ENCODE assay signal across 8 mouse cellular contexts in genomic region chr7:49462328-49462811, GRCm38 (mm10).
DNase-seq lines count a peak whose midpoint lies in the region; ATAC-seq and TF ChIP-seq lines count a peak whose summit lies in the region.

No protein-coding gene starts in this region.

- peak overlapping the region; percentile 3; the same call in 1 of the 2 replicates for H3K4me3 ChIP-seq in layer of hippocampus, adult 2 months
- peak overlapping the region; percentile 26 for H3K4me3 ChIP-seq in liver, embryonic 12.5 days
- peak overlapping the region; percentile 42 for H3K4me3 ChIP-seq in small intestine, adult 2 months (ENCODE audit: low read depth, low read length)
- no peak overlapping the region for H3K4me3 ChIP-seq in midbrain, embryonic 16.5 days (ENCODE audit: low read depth, low read length)
- no peak overlapping the region for H3K4me3 ChIP-seq in midbrain, embryonic 11.5 days (ENCODE audit: low read depth, low read length)

- no peak for TF ChIP-seq POLR2A in small intestine, adult 2 months (IDR thresholded peaks at IDR 0.05; ENCODE audit: low read depth, low read length)

- WGBS in liver, embryonic 12.5 days (ENCODE audit: insufficient replicate concordance): 6% methylated on average over 10 of the region's 10 CpGs
- 27% methylated on average over 10 of the region's 10 CpGs for WGBS in small intestine, adult 2 months
- 36% methylated on average over 10 of the region's 10 CpGs for WGBS in midbrain, embryonic 16.5 days
- 39% methylated on average over 10 of the region's 10 CpGs for WGBS in midbrain, embryonic 11.5 days

- TF ChIP-seq CTCF in layer of hippocampus, adult 2 months (conservative IDR thresholded peaks at IDR 0.05): no peak
- TF ChIP-seq CTCF in small intestine, adult 2 months (IDR thresholded peaks at IDR 0.05; ENCODE audit: extremely low read depth, insufficient read length, insufficient replicate concordance, low read depth, low read length): no peak

- H3K4me2 ChIP-seq in liver, embryonic 12.5 days: peak overlapping the region; percentile 47
- no peak overlapping the region for H3K4me2 ChIP-seq in midbrain, embryonic 16.5 days (ENCODE audit: low read length)
- H3K4me2 ChIP-seq in midbrain, embryonic 11.5 days: no peak overlapping the region

- no peaks in the 10 kb centered on the region for H3K4me1 ChIP-seq in liver, embryonic 12.5 days
- H3K4me1 ChIP-seq in small intestine, adult 2 months (ENCODE audit: control insufficient read depth, insufficient read depth, insufficient read length, low read length): 0 out of 2 replicates have a peak, but pooled peaks cover 1% of the 10 kb centered on the region
- no peaks in the 10 kb centered on the region; the same call in 1 of the 2 replicates for H3K4me1 ChIP-seq in midbrain, embryonic 16.5 days (ENCODE audit: control insufficient read depth, insufficient read depth, low read length)
- H3K4me1 ChIP-seq in midbrain, embryonic 11.5 days (ENCODE audit: control insufficient read depth, insufficient read depth, low read length): no peaks in the 10 kb centered on the region

- H3K9me3 ChIP-seq in liver, embryonic 12.5 days (replicated peaks): no peaks in the 10 kb centered on the region
- no peaks in the 10 kb centered on the region for H3K9me3 ChIP-seq in midbrain, embryonic 16.5 days (replicated peaks; ENCODE audit: control insufficient read depth, low read length, poor library complexity, severe bottlenecking)
- no peaks in the 10 kb centered on the region for H3K9me3 ChIP-seq in midbrain, embryonic 11.5 days (ENCODE audit: control insufficient read depth, low read length)

- H3K9ac ChIP-seq in liver, embryonic 12.5 days: no peak overlapping the region
- no peak overlapping the region for H3K9ac ChIP-seq in midbrain, embryonic 16.5 days (ENCODE audit: low read depth, low read length)
- no peak overlapping the region for H3K9ac ChIP-seq in midbrain, embryonic 11.5 days (ENCODE audit: low read length)

- ATAC-seq in liver, embryonic 12.5 days: no peak
- ATAC-seq in midbrain, embryonic 16.5 days: no peak
- no peak for ATAC-seq in midbrain, embryonic 11.5 days (ENCODE audit: low FRiP score)

- peak overlapping the region; percentile 25; the same call in 1 of the 2 replicates for H3K27ac ChIP-seq in layer of hippocampus, adult 2 months
- no peak overlapping the region for H3K27ac ChIP-seq in liver, embryonic 12.5 days
- H3K27ac ChIP-seq in small intestine, adult 2 months (ENCODE audit: insufficient read depth, low read depth, low read length): peak overlapping the region; percentile 21
- no peak overlapping the region for H3K27ac ChIP-seq in midbrain, embryonic 16.5 days (ENCODE audit: low read length)
- H3K27ac ChIP-seq in midbrain, embryonic 11.5 days (ENCODE audit: low read depth, low read length): no peak overlapping the region

- DNase-seq in layer of hippocampus, adult 2 months (ENCODE audit: low spot score in 2 of 2): no peak
- DNase-seq in layer of hippocampus, postnatal 14 days (ENCODE audit: low spot score in 2 of 2): no peak
- DNase-seq in heart, adult 9 months (ENCODE audit: low spot score in 2 of 2): peak; percentile 21 to 59
- no peak for DNase-seq in Muller cell, postnatal 12 days (ENCODE audit: inconsistent ontology term)
- no peak for DNase-seq in midbrain, embryonic 11.5 days (ENCODE audit: low spot score, missing footprints)

- no peaks in the 10 kb centered on the region for H3K36me3 ChIP-seq in liver, embryonic 12.5 days
- peaks cover 2% of the 10 kb centered on the region; the same call in 1 of the 2 replicates for H3K36me3 ChIP-seq in small intestine, adult 2 months (ENCODE audit: control insufficient read depth, insufficient read depth, low read length)
- peaks cover 8% of the 10 kb centered on the region for H3K36me3 ChIP-seq in midbrain, embryonic 16.5 days (ENCODE audit: control insufficient read depth, insufficient read depth, low read length)
- H3K36me3 ChIP-seq in midbrain, embryonic 11.5 days (ENCODE audit: control insufficient read depth, insufficient read depth, low read length): no peaks in the 10 kb centered on the region

- no peaks in the 10 kb centered on the region for H3K27me3 ChIP-seq in liver, embryonic 12.5 days (replicated peaks)
- no peaks in the 10 kb centered on the region for H3K27me3 ChIP-seq in small intestine, adult 2 months (ENCODE audit: control insufficient read depth, insufficient read depth, low read length)
- no peaks in the 10 kb centered on the region for H3K27me3 ChIP-seq in midbrain, embryonic 16.5 days (ENCODE audit: control insufficient read depth, insufficient read depth, low read depth, low read length)
- H3K27me3 ChIP-seq in midbrain, embryonic 11.5 days (ENCODE audit: control insufficient read depth, insufficient read depth, low read length): no peaks in the 10 kb centered on the region

Comparison
In these comparisons a context has a peak if more than half of its experiments do, and no peak if none do; other contexts are left out.
1. DNase-seq: peak in heart, adult 9 months (2 of 2); none in layer of hippocampus, adult 2 months (0 of 2), layer of hippocampus, postnatal 14 days (0 of 2), Muller cell, postnatal 12 days (single experiment) and midbrain, embryonic 11.5 days (single experiment).
2. H3K27ac ChIP-seq: peak in layer of hippocampus, adult 2 months (single experiment) and small intestine, adult 2 months (single experiment); none in liver, embryonic 12.5 days (single experiment), midbrain, embryonic 16.5 days (single experiment) and midbrain, embryonic 11.5 days (single experiment).
3. H3K4me3 ChIP-seq: peak in layer of hippocampus, adult 2 months (single experiment), liver, embryonic 12.5 days (single experiment) and small intestine, adult 2 months (single experiment); none in midbrain, embryonic 16.5 days (single experiment) and midbrain, embryonic 11.5 days (single experiment).